Mouse (Mus musculus) ES-E14 (cell line): ENCODE results near the gene Nrsn2. TPM values are rescaled to one million over a fixed set of nuclear protein-coding genes. Genes with fewer than 3 reads are reported as not detected.

Source experiments
- DNase-seq: peaks from one replicate; pipeline ENCODE4 v3.0.0-alpha.2; 2013; ENCODE audit warnings: low read depth, low spot score
- H3K27ac ChIP-seq: 2 replicates; pipeline ENCODE4 v1.5.1; 2012; ENCODE audit warnings: low read depth, mild to moderate bottlenecking, low read length, moderate library complexity, mixed read lengths; ENCODE audit not compliant: poor library complexity, insufficient read depth, severe bottlenecking
- H3K36me3 ChIP-seq: 2 replicates; pipeline ENCODE4 v1.6.1; 2012; ENCODE audit warnings: mild to moderate bottlenecking, low read length, moderate library complexity, mixed read lengths; ENCODE audit not compliant: control insufficient read depth, poor library complexity, insufficient read depth, severe bottlenecking
- H3K4me1 ChIP-seq, 2 experiments: fragments of 150-350 bp in 1 of 2; sonication (generic) in 1 of 2; 2 replicates each; pipeline ENCODE4 v1.6.1; 2012; ENCODE audit warnings: low read length in 2 of 2, mild to moderate bottlenecking in 1 of 2, mixed read lengths in 1 of 2; ENCODE audit not compliant: control insufficient read depth in 2 of 2, insufficient read depth in 2 of 2, poor library complexity in 1 of 2
- H3K4me3 ChIP-seq, 2 experiments: fragments of 150-350 bp in 1 of 2; sonication (generic) in 1 of 2; 2 replicates each; pipeline ENCODE4 v1.5.1; 2012; ENCODE audit warnings: low read length in 2 of 2, low read depth in 1 of 2, mild to moderate bottlenecking in 1 of 2, mixed read lengths in 1 of 2; ENCODE audit not compliant: insufficient read depth in 1 of 2, poor library complexity in 1 of 2, severe bottlenecking in 1 of 2
- H3K9ac ChIP-seq: 2 replicates; pipeline ENCODE4 v1.6.1; 2012; ENCODE audit warnings: low read depth, mild to moderate bottlenecking, low read length, mixed read lengths; ENCODE audit not compliant: poor library complexity, insufficient read depth, severe bottlenecking
- H3K9me3 ChIP-seq: fragments of 150-350 bp; sonication (generic); 2 replicates; pipeline ENCODE4 v1.6.1; 2012; ENCODE audit warnings: low read depth, mild to moderate bottlenecking, low read length; ENCODE audit not compliant: control insufficient read depth, insufficient read depth
- CHD2 ChIP-seq: IDR thresholded peaks from 2 replicates; pipeline ENCODE4 v1.6.1; 2014; ENCODE audit warnings: mild to moderate bottlenecking, low read depth, low read length, inconsistent platforms
- HCFC1 ChIP-seq: IDR thresholded peaks from 2 replicates; pipeline ENCODE4 v1.6.1; 2012; ENCODE audit warnings: low read length, inconsistent platforms, borderline replicate concordance; ENCODE audit not compliant: insufficient read depth
- MAFK ChIP-seq: IDR thresholded peaks from 2 replicates; pipeline ENCODE4 v1.6.1; 2014; ENCODE audit warnings: mild to moderate bottlenecking, low read depth, low read length, inconsistent platforms; ENCODE audit not compliant: insufficient read depth
- ZC3H11A ChIP-seq: IDR thresholded peaks from 2 replicates; pipeline ENCODE4 v1.6.1; 2012; ENCODE audit warnings: low read depth, mild to moderate bottlenecking, inconsistent platforms, low read length, borderline replicate concordance
- ZNF384 ChIP-seq: IDR thresholded peaks from 2 replicates; pipeline ENCODE4 v1.6.1; 2012; ENCODE audit warnings: low read depth, low read length, inconsistent platforms
- in situ Hi-C, 2 experiments: fragments of 600-800 bp; cut with MboI; formaldehyde crosslinking; loops; one replicate each; pipeline ENCODE4 v1.15.1; 2025; ENCODE audit warnings: low sequenced_read_pairs in 2 of 2, inconsistent platforms in 1 of 2; ENCODE audit not compliant: unreplicated experiment in 2 of 2
- total RNA-seq: library from RNA; depleted of rRNA; stranded (reverse); fragments of 300-350 nt; gene quantifications from 2 replicates; pipeline ENCODE4 v1.2.3, GENCODE M21; 2012

The Nrsn2 gene
- total RNA-seq, 1 experiment = 2.1 TPM

DNA sequence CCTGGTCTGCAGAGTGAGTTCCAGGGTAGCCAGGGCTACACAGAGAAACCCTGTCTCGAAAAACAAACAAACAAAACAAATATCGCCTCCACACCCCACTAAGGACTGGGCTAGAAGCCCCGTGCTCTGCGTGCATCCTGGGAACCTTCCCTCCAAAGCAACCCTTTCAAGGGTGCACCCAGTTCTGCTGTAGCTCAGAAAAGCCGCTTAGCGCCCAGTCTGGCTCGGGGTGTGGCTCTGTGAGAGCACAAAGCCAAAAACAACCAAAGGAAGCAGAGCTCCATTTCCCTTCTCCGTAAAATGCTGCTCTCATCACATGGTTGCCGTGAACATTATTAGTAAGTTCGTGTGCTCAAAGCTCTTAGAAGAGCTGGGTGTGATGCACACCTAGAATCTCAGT lies 32.1 kb downstream of the Nrsn2 start:
- Histone ChIP-seq H3K4me3 (peak overlapping the region; percentile 83 to 93), H3K36me3 (peaks cover 18% of the 10 kb centered on the region), H3K9me3 (no peaks in the 10 kb centered on the region), H3K4me1 (peaks cover 7 to 16% of the 10 kb centered on the region in 2 experiments; a peak in 2 of 4 replicates), H3K9ac (peak overlapping the region; percentile 49), H3K27ac (peak overlapping the region; percentile 77)
- in situ Hi-C loops = no loop called here
- TF ChIP-seq HCFC1 = no peak
- no peak for TF ChIP-seq ZNF384
- no peak for TF ChIP-seq CHD2
- no peak for TF ChIP-seq ZC3H11A
- TF ChIP-seq MAFK = no peak
- DNase-seq = no peak

DNA sequence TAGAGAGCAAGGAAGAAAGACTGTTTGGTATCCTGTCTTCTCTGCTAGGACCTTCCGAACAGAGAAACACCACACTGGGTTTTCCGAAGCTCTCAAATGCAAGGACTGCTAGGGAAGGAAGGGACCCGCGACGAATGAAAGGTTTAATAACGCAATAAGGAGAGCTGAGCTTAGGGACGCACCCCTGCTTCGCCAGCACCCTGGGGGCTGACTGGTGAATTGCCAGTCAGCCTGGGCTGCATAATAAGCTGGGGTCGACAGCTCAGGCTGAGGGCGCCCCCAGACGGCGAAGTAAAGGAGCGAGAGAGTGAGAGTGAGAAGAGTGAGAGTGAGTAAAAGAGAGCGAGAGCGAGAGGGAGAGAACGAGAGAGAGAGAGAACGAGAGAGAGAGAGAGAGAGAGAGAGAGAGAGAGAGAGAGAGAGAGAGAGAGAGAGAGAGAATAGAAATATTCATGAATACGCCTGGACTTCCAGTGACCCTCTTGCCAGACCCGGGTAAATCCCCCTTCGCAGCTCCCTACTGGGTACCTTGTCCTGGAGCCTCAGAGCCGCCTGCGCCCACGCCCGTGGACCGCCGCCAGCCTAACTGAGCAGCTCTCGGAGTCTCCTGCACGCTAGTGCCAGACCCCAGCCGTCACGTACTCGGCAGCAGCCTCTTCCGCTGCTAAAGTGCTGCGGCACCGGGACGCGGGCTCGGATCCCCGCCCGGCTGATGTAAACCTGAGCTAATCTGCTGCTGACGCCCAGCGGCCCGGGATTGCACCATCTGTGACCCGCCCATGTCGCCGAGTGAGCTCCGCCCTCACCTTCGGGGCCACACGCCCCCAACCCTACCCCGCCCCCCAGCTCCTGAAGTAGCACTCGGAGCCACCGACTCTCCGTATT lies 32.9 kb downstream of the Nrsn2 start, which contains the start of gene Trib3:
Trib3 (minus strand) TSS at position 704 of the 885 bp plus-strand sequence.
- peak; percentile 83 for DNase-seq
- Histone ChIP-seq H3K36me3 (peaks cover 20% of the 10 kb centered on the region), H3K4me1 (peaks cover 7 to 13% of the 10 kb centered on the region in 2 experiments; a peak in 1 of 4 replicates), H3K27ac (peak within 1 kb of the TSS; percentile 77), H3K9ac (peak within 1 kb of the TSS; percentile 90), H3K9me3 (no peaks in the 10 kb centered on the region), H3K4me3 (peak within 1 kb of the TSS; percentile 83 to 93)
- no peak for TF ChIP-seq ZNF384
- TF ChIP-seq CHD2 = no peak
- peak; percentile 44; the same call in 1 of the 2 replicates for TF ChIP-seq HCFC1
- no peak for TF ChIP-seq MAFK
- peak; percentile 22; the same call in 1 of the 2 replicates for TF ChIP-seq ZC3H11A
- in situ Hi-C loops = no loop called here

DNA sequence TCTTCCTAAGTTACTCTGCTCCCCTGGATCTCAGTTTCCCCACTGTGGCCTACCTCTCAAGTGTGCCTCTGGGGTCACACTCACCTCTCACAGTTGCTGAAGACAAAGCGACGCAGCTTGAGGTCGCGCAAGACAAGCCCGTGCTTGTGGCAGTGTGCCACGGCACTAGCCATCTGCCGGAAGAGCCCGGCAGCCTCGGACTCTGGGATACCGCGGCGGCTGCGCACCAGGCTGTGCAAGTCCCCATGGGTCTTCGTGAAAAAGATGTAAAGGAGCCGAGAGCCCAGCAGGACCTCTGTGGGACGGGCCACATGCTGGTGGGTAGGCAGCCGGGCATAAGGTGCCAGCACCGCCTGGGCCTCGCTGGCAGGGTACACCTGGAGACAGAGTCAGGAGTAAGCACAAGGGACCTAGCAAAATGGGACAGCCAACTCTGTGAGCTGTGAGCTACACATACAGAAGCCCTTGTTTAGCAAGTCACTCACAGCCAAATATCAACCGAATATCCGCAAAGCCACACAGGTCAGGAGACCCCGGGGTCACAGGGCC lies 36.7 kb downstream of the Nrsn2 start:
- Histone ChIP-seq H3K9ac (peak overlapping the region; percentile 62), H3K36me3 (peaks cover 35% of the 10 kb centered on the region), H3K4me1 (peaks cover 0 to 18% of the 10 kb centered on the region in 2 experiments; a peak in 2 of 4 replicates), H3K27ac (no peak overlapping the region), H3K4me3 (peak overlapping the region; percentile 2 to 46; a peak in 3 of 4 replicates), H3K9me3 (no peaks in the 10 kb centered on the region)
- in situ Hi-C loops = no loop called here
- no peak for TF ChIP-seq MAFK
- TF ChIP-seq CHD2 = no peak
- no peak for TF ChIP-seq ZNF384
- TF ChIP-seq HCFC1 = no peak
- TF ChIP-seq ZC3H11A = no peak
- no peak for DNase-seq

DNA sequence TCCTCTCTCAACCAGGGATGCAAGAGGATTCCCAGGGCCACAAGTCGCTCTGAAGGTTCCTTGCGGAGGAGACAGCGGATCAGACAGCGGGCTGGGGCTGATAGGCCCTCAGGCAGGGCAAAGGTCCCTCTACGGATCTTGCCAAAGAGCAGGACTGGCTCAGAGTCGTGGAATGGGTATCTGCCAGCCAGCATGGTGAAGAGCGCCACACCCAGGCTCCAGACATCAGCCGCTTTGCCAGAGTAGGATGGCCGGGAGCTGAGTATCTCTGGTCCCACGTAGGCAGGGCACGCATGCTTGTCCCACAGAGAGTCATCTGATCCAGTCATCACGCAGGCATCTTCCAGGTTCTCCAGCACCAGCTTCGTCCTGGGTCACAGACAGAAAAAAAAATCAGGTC lies 38.1 kb downstream of the Nrsn2 start:
- Histone ChIP-seq H3K27ac (no peak overlapping the region), H3K4me3 (no peak overlapping the region), H3K4me1 (peaks cover 0 to 20% of the 10 kb centered on the region in 2 experiments; a peak in 2 of 4 replicates), H3K9me3 (no peaks in the 10 kb centered on the region), H3K36me3 (peaks cover 35% of the 10 kb centered on the region), H3K9ac (no peak overlapping the region)
- TF ChIP-seq ZC3H11A (no peak), HCFC1 (no peak), ZNF384 (no peak), MAFK (no peak), CHD2 (no peak)
- DNase-seq = no peak
- in situ Hi-C loops = no loop called here
